Mouse (Mus musculus) gonadal fat pad, adult 2 months (tissue): ENCODE data around the gene Ppm1k. TPM values are rescaled to one million over a fixed set of nuclear protein-coding genes. Genes with fewer than 3 reads are reported as not detected.
"Not testable (repeated sequence)": the region's sequence is repeated elsewhere in the genome, so short reads cannot be mapped to it uniquely, and the experiment has no call there.

Experiments
- DNase-seq: peaks from one replicate; pipeline ENCODE4 v3.0.0-alpha.2; 2012; ENCODE audit warnings: low read depth
- polyA plus RNA-seq: library from polyadenylated mRNA; depleted of rRNA; stranded (reverse); fragments of >200 nt; gene quantifications from 2 replicates; pipeline ENCODE4 v1.2.3, GENCODE M21; 2012; rRNA removed

Ppm1k gene
- polyA plus RNA-seq: 2.2 and 3.1 TPM in 2 replicates

GRCm38 (mm10) chr6:57535386-57535936 lies at the start of gene Ppm1k:
Gene Ppm1k (minus strand): TSS chr6:57535468.
- DNase-seq: peak; percentile 98

- no peak for DNase-seq
Observed at GRCm38 (mm10) chr6:57582356-57582755, 47.1 kb upstream of the Ppm1k start.

- no peak for DNase-seq
Observed at GRCm38 (mm10) chr6:57581595-57581994, 46.3 kb upstream of the Ppm1k start.

GRCm38 (mm10) chr6:57580881-57581548 lies 45.7 kb upstream of the Ppm1k start, which contains the start of gene Herc6:
Gene Herc6 (plus strand): TSS chr6:57581000.
- no peak for DNase-seq

- DNase-seq: no peak
Observed at GRCm38 (mm10) chr6:57571587-57571986, 36.3 kb upstream of the Ppm1k start.

- DNase-seq: no peak
Observed at GRCm38 (mm10) chr6:57570170-57570974, 35.1 kb upstream of the Ppm1k start.

GRCm38 (mm10) chr6:57567630-57568029 lies 32.4 kb upstream of the Ppm1k start:
- DNase-seq: no peak

- DNase-seq: no peak
Observed at GRCm38 (mm10) chr6:57565452-57565851, 30.2 kb upstream of the Ppm1k start.

GRCm38 (mm10) chr6:57563454-57563853 lies 28.2 kb upstream of the Ppm1k start:
- DNase-seq: peak; percentile 65

- DNase-seq: peak; percentile 63
Observed at GRCm38 (mm10) chr6:57557796-57558317, 22.6 kb upstream of the Ppm1k start.

- DNase-seq: no peak
Observed at GRCm38 (mm10) chr6:57551211-57551796, 16.0 kb upstream of the Ppm1k start.

- DNase-seq: no peak
Observed at GRCm38 (mm10) chr6:57544866-57545265, 9.6 kb upstream of the Ppm1k start.

- not testable (repeated sequence) for DNase-seq
Observed at GRCm38 (mm10) chr6:57543591-57543990, 8.3 kb upstream of the Ppm1k start.

- no peak for DNase-seq
Observed at GRCm38 (mm10) chr6:57541737-57542335, 6.6 kb upstream of the Ppm1k start.

- no peak for DNase-seq
Observed at GRCm38 (mm10) chr6:57540950-57541498, 5.8 kb upstream of the Ppm1k start.

GRCm38 (mm10) chr6:57537887-57538286 lies 2.6 kb upstream of the Ppm1k start:
- no peak for DNase-seq

GRCm38 (mm10) chr6:57535971-57536669 lies 852 bp upstream of the Ppm1k start:
- DNase-seq: no peak

- no peak for DNase-seq
Observed at GRCm38 (mm10) chr6:57534611-57535286, 519 bp downstream of the Ppm1k start.

- no peak for DNase-seq
Observed at GRCm38 (mm10) chr6:57534231-57534610, 1.0 kb downstream of the Ppm1k start.

GRCm38 (mm10) chr6:57533410-57533809 lies 1.9 kb downstream of the Ppm1k start:
- DNase-seq: no peak
